9 mouse cellular contexts compared by ENCODE assay signal in the genomic region with DNA sequence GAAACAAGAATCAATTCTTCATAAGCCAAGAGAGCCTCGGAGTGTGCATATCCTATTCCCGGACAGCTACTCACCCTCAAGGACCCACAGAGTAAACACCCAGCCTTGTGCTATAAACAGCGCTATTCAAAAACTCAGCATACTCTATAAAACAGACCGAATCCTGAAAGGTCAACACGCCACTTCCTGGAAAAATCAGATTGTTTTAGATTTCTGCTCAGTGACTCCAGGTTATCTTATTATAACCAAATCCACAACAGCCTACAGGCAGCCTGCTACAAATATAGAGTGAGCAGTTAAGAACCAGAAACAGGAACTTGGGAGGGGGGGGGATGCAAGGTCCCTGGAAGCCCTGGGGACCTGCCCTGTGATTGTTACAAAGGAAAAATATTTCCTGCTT.
DNase-seq lines count a peak whose midpoint lies in the region; ATAC-seq and TF ChIP-seq lines count a peak whose summit lies in the region.
"Had no signal": no experiment of that assay in that cellular context is flagged by ENCODE, and none has a peak within 500 bp of the region (broad histone marks: within the 10 kb centered on the region; RNA-seq: fewer than 3 reads in every experiment).

No protein-coding gene starts in this region.

- H3K27me3 ChIP-seq in hindbrain, embryonic 10.5 days (ENCODE audit: insufficient read depth, poor library complexity, severe bottlenecking): no peaks in the 10 kb centered on the region
- H3K27me3 ChIP-seq in hindbrain, embryonic 16.5 days (replicated peaks; ENCODE audit: control insufficient read depth, insufficient read depth, low read length): no peaks in the 10 kb centered on the region
- H3K27me3 ChIP-seq in kidney, embryonic 15.5 days: no peaks in the 10 kb centered on the region
- no peaks in the 10 kb centered on the region for H3K27me3 ChIP-seq in midbrain, embryonic 15.5 days (replicated peaks)
- no peaks in the 10 kb centered on the region for H3K27me3 ChIP-seq in forebrain, postnatal 0 days (ENCODE audit: insufficient read depth, low read length)
- H3K27me3 ChIP-seq: megakaryocyte, embryonic 14.5 days had no signal

- H3K9ac ChIP-seq in hindbrain, embryonic 16.5 days (ENCODE audit: low read depth, low read length): no peak overlapping the region
- H3K9ac ChIP-seq in kidney, embryonic 15.5 days: no peak overlapping the region
- H3K9ac ChIP-seq in midbrain, embryonic 15.5 days: no peak overlapping the region
- no peak overlapping the region for H3K9ac ChIP-seq in forebrain, postnatal 0 days

- WGBS in hindbrain, embryonic 10.5 days: 65% methylated on average over 5 of the region's 5 CpGs
- WGBS in hindbrain, embryonic 16.5 days: 66% methylated on average over 5 of the region's 5 CpGs
- 47% methylated on average over 5 of the region's 5 CpGs for WGBS in kidney, embryonic 15.5 days
- 67% methylated on average over 5 of the region's 5 CpGs for WGBS in midbrain, embryonic 15.5 days
- 69% methylated on average over 5 of the region's 5 CpGs for WGBS in forebrain, postnatal 0 days

- peak overlapping the region; percentile 80 for H3K27ac ChIP-seq in hindbrain, embryonic 10.5 days
- no peak overlapping the region for H3K27ac ChIP-seq in hindbrain, embryonic 16.5 days (ENCODE audit: low read depth, low read length)
- peak overlapping the region; percentile 76 for H3K27ac ChIP-seq in kidney, embryonic 15.5 days
- peak overlapping the region; percentile 51; the same call in 1 of the 2 replicates for H3K27ac ChIP-seq in midbrain, embryonic 15.5 days
- no peak overlapping the region for H3K27ac ChIP-seq in forebrain, postnatal 0 days (ENCODE audit: low read depth, low read length)

- H3K4me3 ChIP-seq in hindbrain, embryonic 10.5 days: no peak overlapping the region
- H3K4me3 ChIP-seq in hindbrain, embryonic 16.5 days (ENCODE audit: low read length): no peak overlapping the region
- H3K4me3 ChIP-seq in kidney, embryonic 15.5 days (replicated peaks): no peak overlapping the region
- no peak overlapping the region for H3K4me3 ChIP-seq in midbrain, embryonic 15.5 days
- no peak overlapping the region for H3K4me3 ChIP-seq in forebrain, postnatal 0 days (ENCODE audit: low read depth, low read length)
- H3K4me3 ChIP-seq: megakaryocyte, embryonic 14.5 days had no signal

- no peak for TF ChIP-seq CTCF in forebrain, postnatal 0 days (IDR thresholded peaks at IDR 0.05; ENCODE audit: low read depth)

- H3K36me3 ChIP-seq in hindbrain, embryonic 10.5 days: no peaks in the 10 kb centered on the region
- no peaks in the 10 kb centered on the region for H3K36me3 ChIP-seq in hindbrain, embryonic 16.5 days (ENCODE audit: control insufficient read depth, insufficient read depth, low read length)
- H3K36me3 ChIP-seq in kidney, embryonic 15.5 days: no peaks in the 10 kb centered on the region
- H3K36me3 ChIP-seq in midbrain, embryonic 15.5 days (replicated peaks): no peaks in the 10 kb centered on the region
- H3K36me3 ChIP-seq in forebrain, postnatal 0 days (ENCODE audit: insufficient read depth): 0 out of 2 replicates have a peak, but pooled peaks cover 3% of the 10 kb centered on the region

- peaks cover 42% of the 10 kb centered on the region for H3K4me1 ChIP-seq in hindbrain, embryonic 10.5 days (replicated peaks)
- H3K4me1 ChIP-seq in hindbrain, embryonic 16.5 days (ENCODE audit: control insufficient read depth, insufficient read depth, low read depth, low read length): peaks cover 4% of the 10 kb centered on the region; the same call in 1 of the 2 replicates
- H3K4me1 ChIP-seq in kidney, embryonic 15.5 days: peaks cover 17% of the 10 kb centered on the region
- H3K4me1 ChIP-seq in midbrain, embryonic 15.5 days: peaks cover 20% of the 10 kb centered on the region
- H3K4me1 ChIP-seq in forebrain, postnatal 0 days (ENCODE audit: insufficient read depth): 0 out of 2 replicates have a peak, but pooled peaks cover 4% of the 10 kb centered on the region

- H3K9me3 ChIP-seq in hindbrain, embryonic 10.5 days: no peaks in the 10 kb centered on the region
- no peaks in the 10 kb centered on the region for H3K9me3 ChIP-seq in hindbrain, embryonic 16.5 days (ENCODE audit: control insufficient read depth, low read length)
- no peaks in the 10 kb centered on the region for H3K9me3 ChIP-seq in kidney, embryonic 15.5 days (replicated peaks)
- no peaks in the 10 kb centered on the region for H3K9me3 ChIP-seq in midbrain, embryonic 15.5 days
- no peaks in the 10 kb centered on the region for H3K9me3 ChIP-seq in forebrain, postnatal 0 days (ENCODE audit: low read length)
- H3K9me3 ChIP-seq: megakaryocyte, embryonic 14.5 days had no signal

- no peak overlapping the region for H3K4me2 ChIP-seq in hindbrain, embryonic 16.5 days (ENCODE audit: low read length)
- no peak overlapping the region for H3K4me2 ChIP-seq in kidney, embryonic 15.5 days
- no peak overlapping the region for H3K4me2 ChIP-seq in midbrain, embryonic 15.5 days
- no peak overlapping the region for H3K4me2 ChIP-seq in forebrain, postnatal 0 days (ENCODE audit: low read depth)

- no peak for ATAC-seq in hindbrain, embryonic 16.5 days
- peak; percentile 67 for ATAC-seq in granulocyte monocyte progenitor cell, adult 5-6 weeks (replicated peaks; ENCODE audit: poor library complexity, severe bottlenecking)
- peak; percentile 75; the same call in 1 of the 2 replicates for ATAC-seq in kidney, embryonic 15.5 days (replicated peaks; ENCODE audit: low FRiP score)
- no peak for ATAC-seq in midbrain, embryonic 15.5 days (replicated peaks)
- ATAC-seq in frontal cortex, adult (ENCODE audit: low TSS enrichment): no peak
- no peak for ATAC-seq in forebrain, postnatal 0 days

- DNase-seq in hindbrain, embryonic 10.5 days (ENCODE audit: low spot score): no peak
- DNase-seq in forebrain, postnatal 0 days: no peak
- DNase-seq in right cerebral cortex, postnatal 25 days: no peak

Comparison
In these comparisons a context has a peak if more than half of its experiments do, and no peak if none do; other contexts are left out.
1. H3K27ac ChIP-seq: peak in hindbrain, embryonic 10.5 days (single experiment), kidney, embryonic 15.5 days (single experiment) and midbrain, embryonic 15.5 days (single experiment); none in hindbrain, embryonic 16.5 days (single experiment) and forebrain, postnatal 0 days (single experiment).
2. ATAC-seq: peak in granulocyte monocyte progenitor cell, adult 5-6 weeks (single experiment) and kidney, embryonic 15.5 days (single experiment); none in hindbrain, embryonic 16.5 days (single experiment), midbrain, embryonic 15.5 days (single experiment), frontal cortex, adult (single experiment) and forebrain, postnatal 0 days (single experiment).